8 mouse cellular contexts compared by ENCODE assay signal in genomic region chr1:135766592-135767306, GRCm38 (mm10). TPM values are rescaled to one million over a fixed set of nuclear protein-coding genes. Genes with fewer than 3 reads are reported as not detected.
DNase-seq lines count a peak whose midpoint lies in the region; ATAC-seq lines count a peak whose summit lies in the region.

No protein-coding gene starts in this region.

- no peak for ATAC-seq in embryonic facial prominence, embryonic 11.5 days (replicated peaks; ENCODE audit: insufficient number of reproducible peaks, low FRiP score, low TSS enrichment, low read depth)
- ATAC-seq in intestine, embryonic 15.5 days = no peak

- peak overlapping the region; percentile 48 for H3K27ac ChIP-seq in embryonic facial prominence, embryonic 11.5 days (replicated peaks; ENCODE audit: low read depth, low read length)
- peak overlapping the region; percentile 90 for H3K27ac ChIP-seq in intestine, embryonic 15.5 days

- WGBS in embryonic facial prominence, embryonic 11.5 days = 29% methylated on average over 30 of the region's 30 CpGs
- 15% methylated on average over 30 of the region's 30 CpGs for WGBS in intestine, embryonic 15.5 days

- H3K36me3 ChIP-seq in embryonic facial prominence, embryonic 11.5 days (replicated peaks; ENCODE audit: control insufficient read depth, insufficient read depth, low read depth, low read length) = no peaks in the 10 kb centered on the region
- peaks cover 11% of the 10 kb centered on the region; the same call in 1 of the 2 replicates for H3K36me3 ChIP-seq in intestine, embryonic 15.5 days

- peak overlapping the region; percentile 91 for H3K4me2 ChIP-seq in embryonic facial prominence, embryonic 11.5 days (ENCODE audit: low read depth, low read length)
- H3K4me2 ChIP-seq in intestine, embryonic 15.5 days (replicated peaks) = peak overlapping the region; percentile 97

- H3K4me3 ChIP-seq in embryonic facial prominence, embryonic 11.5 days (ENCODE audit: low read depth, low read length) = peak overlapping the region; percentile 60
- H3K4me3 ChIP-seq in intestine, embryonic 15.5 days (replicated peaks) = peak overlapping the region; percentile 72

- DNase-seq in kidney, postnatal 4 days = peak; percentile 44 to 57
- no peak for DNase-seq in kidney, adult 9 months
- no peak for DNase-seq in embryonic facial prominence, embryonic 11.5 days (ENCODE audit: low spot score)
- DNase-seq in neural tube, embryonic 10.5 days (ENCODE audit: extremely low spot score, low spot score) = peak; percentile 19
- no peak for DNase-seq in right cerebral cortex, postnatal 36 days (ENCODE audit: low spot score in 2 of 2)
- DNase-seq in adrenal gland, postnatal 25 days = no peak
- DNase-seq in kidney, adult 8-10 months = no peak

- H3K27me3 ChIP-seq in embryonic facial prominence, embryonic 11.5 days (ENCODE audit: control insufficient read depth, insufficient read depth, low read length) = no peaks in the 10 kb centered on the region
- H3K27me3 ChIP-seq in intestine, embryonic 15.5 days (replicated peaks) = no peaks in the 10 kb centered on the region

- peak overlapping the region; percentile 84 for H3K9ac ChIP-seq in embryonic facial prominence, embryonic 11.5 days (replicated peaks; ENCODE audit: low read length)
- H3K9ac ChIP-seq in intestine, embryonic 15.5 days = peak overlapping the region; percentile 82

- no peaks in the 10 kb centered on the region; the same call in 1 of the 2 replicates for H3K4me1 ChIP-seq in embryonic facial prominence, embryonic 11.5 days (ENCODE audit: control insufficient read depth, insufficient read depth, low read length)
- peaks cover 31% of the 10 kb centered on the region for H3K4me1 ChIP-seq in intestine, embryonic 15.5 days (replicated peaks)

- H3K9me3 ChIP-seq in embryonic facial prominence, embryonic 11.5 days (replicated peaks; ENCODE audit: control insufficient read depth, low read length) = no peaks in the 10 kb centered on the region
- no peaks in the 10 kb centered on the region for H3K9me3 ChIP-seq in intestine, embryonic 15.5 days

RNA-seq across cellular contexts. Expression of gene Phlda3, which starts 0.8 kb away (rescaled TPM):
- 33.5 and 35.3 TPM in 2 replicates for polyA plus RNA-seq in embryonic facial prominence, embryonic 11.5 days (2014; fragmentation: Nextera tagmentation; extraction: Ambion mirVana)
- polyA plus RNA-seq in intestine, embryonic 15.5 days (2015; fragmentation: Nextera tagmentation; extraction: Ambion mirVana) = 44.5 and 44.6 TPM in 2 replicates
- 31.3 and 35.1 TPM in 2 replicates for total RNA-seq in adrenal gland, postnatal 25 days (2021)

RNA-seq across cellular contexts. Expression of gene Tnni1, which starts 12.5 kb away (rescaled TPM):
- 12.5 and 19.1 TPM in 2 replicates for polyA plus RNA-seq in embryonic facial prominence, embryonic 11.5 days (2014; fragmentation: Nextera tagmentation; extraction: Ambion mirVana)
- polyA plus RNA-seq in intestine, embryonic 15.5 days (2015; fragmentation: Nextera tagmentation; extraction: Ambion mirVana) = 5.4 and 8.3 TPM in 2 replicates
- not detected in 2 replicates for total RNA-seq in adrenal gland, postnatal 25 days (2021)

RNA-seq across cellular contexts. Expression of gene Csrp1, which starts 46.9 kb away (rescaled TPM):
- polyA plus RNA-seq in embryonic facial prominence, embryonic 11.5 days (2014; fragmentation: Nextera tagmentation; extraction: Ambion mirVana) = 52.9 and 53.2 TPM in 2 replicates
- 203 and 215 TPM in 2 replicates for polyA plus RNA-seq in intestine, embryonic 15.5 days (2015; fragmentation: Nextera tagmentation; extraction: Ambion mirVana)
- total RNA-seq in adrenal gland, postnatal 25 days (2021) = 43.2 and 52.1 TPM in 2 replicates

RNA-seq across cellular contexts. Expression of gene Lad1, which starts 51.6 kb away (rescaled TPM):
- 3.7 and 4.2 TPM in 2 replicates for polyA plus RNA-seq in embryonic facial prominence, embryonic 11.5 days (2014; fragmentation: Nextera tagmentation; extraction: Ambion mirVana)
- polyA plus RNA-seq in intestine, embryonic 15.5 days (2015; fragmentation: Nextera tagmentation; extraction: Ambion mirVana) = 179 and 196 TPM in 2 replicates
- not detected in 2 replicates for total RNA-seq in adrenal gland, postnatal 25 days (2021)

Comparison
In these comparisons a context has a peak if more than half of its experiments do, and no peak if none do; other contexts are left out.
1. DNase-seq: peak in kidney, postnatal 4 days (2 of 2) and neural tube, embryonic 10.5 days (single experiment); none in kidney, adult 9 months (single experiment), embryonic facial prominence, embryonic 11.5 days (single experiment), right cerebral cortex, postnatal 36 days (0 of 2), adrenal gland, postnatal 25 days (single experiment) and kidney, adult 8-10 months (0 of 2).